Mouse (Mus musculus): ENCODE data around the gene Pmis2.

The Pmis2 gene

GRCm38 (mm10) chr7:30633762-30634412, 37.5 kb downstream of the Pmis2 start:
- DNase-seq (ENCODE audit: low spot score): no peak

DNA sequence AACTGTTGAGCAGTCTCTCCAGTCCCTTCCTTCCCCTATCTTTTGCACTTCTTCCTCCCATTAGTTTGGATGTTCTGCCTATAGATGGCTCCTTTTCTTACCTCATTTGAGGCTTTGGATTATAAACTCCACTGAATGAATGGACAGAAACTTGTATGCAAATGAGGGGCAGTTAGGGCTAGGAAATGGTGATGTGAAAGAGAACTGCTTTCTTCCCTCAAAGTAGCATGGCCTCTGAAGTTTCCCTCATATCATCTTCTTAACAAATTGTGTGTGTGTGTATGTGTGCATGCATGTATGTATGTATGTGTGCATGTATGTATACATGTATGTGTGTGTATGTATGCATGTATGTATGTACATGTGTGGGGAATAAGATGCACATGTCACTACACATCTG, 42.4 kb downstream of the Pmis2 start:
- DNase-seq (ENCODE audit: low spot score): no peak

GRCm38 (mm10) chr7:30626647-30627046, 44.8 kb downstream of the Pmis2 start:
- no peak for DNase-seq (ENCODE audit: low spot score)

- peak; percentile 70 for DNase-seq (ENCODE audit: low spot score)
Measured at GRCm38 (mm10) chr7:30625530-30626384, 45.6 kb downstream of the Pmis2 start, which contains the start of gene Cox6b1. Gene Cox6b1 (minus strand): TSS chr7:30626151.

Data from layer of hippocampus, adult 9-10 months (tissue).